Mouse (Mus musculus): ENCODE results near the gene Sorbs1. TPM values are rescaled to one million over a fixed set of nuclear protein-coding genes. Genes with fewer than 3 reads are reported as not detected.
"Not testable (repeated sequence)": the region's sequence is repeated elsewhere in the genome, so short reads cannot be mapped to it uniquely, and the experiment has no call there.

Gene Sorbs1
- polyA plus RNA-seq (2015; fragmentation: Nextera tagmentation; extraction: Ambion mirVana): 87.5 and 92.0 TPM in 2 replicates

- ATAC-seq (ENCODE audit: low FRiP score, low read depth): peak; percentile 97
- peak within 1 kb of the TSS; percentile 73 for H3K9ac ChIP-seq
- H3K4me2 ChIP-seq: peak within 1 kb of the TSS; percentile 78
Measured at GRCm38 (mm10) chr19:40513632-40514078, at the start of gene Sorbs1. Gene Sorbs1, minus strand, starts transcription at chr19:40513779.

GRCm38 (mm10) chr19:40561521-40561920, 47.9 kb upstream of the Sorbs1 start:
- H3K9me3 ChIP-seq; H3K27me3 ChIP-seq; H3K4me1 ChIP-seq (replicated peaks); H3K27ac ChIP-seq (replicated peaks); H3K4me3 ChIP-seq; H3K9ac ChIP-seq; H3K4me2 ChIP-seq: not testable (repeated sequence)
- peaks cover 63% of the 10 kb centered on the region for H3K36me3 ChIP-seq
- ATAC-seq (ENCODE audit: low FRiP score, low read depth): peak; percentile 51; the same call in 1 of the 2 replicates
- 83% methylated on average over 15 of the region's 31 CpGs for WGBS

More at GRCm38 (mm10) chr19:40513632-40514078, at the start of gene Sorbs1:
- Histone ChIP-seq H3K4me3 (peak within 1 kb of the TSS; percentile 77), H3K9me3 (no peaks in the 10 kb centered on the region), H3K27ac (replicated peaks) (peak within 1 kb of the TSS; percentile 90), H3K4me1 (replicated peaks) (peaks cover 28% of the 10 kb centered on the region), H3K36me3 (no peaks in the 10 kb centered on the region), H3K27me3 (no peaks in the 10 kb centered on the region)
- WGBS: 3% methylated on average over 51 of the region's 51 CpGs

GRCm38 (mm10) chr19:40556029-40556428, 42.5 kb upstream of the Sorbs1 start:
- Histone ChIP-seq H3K27ac (replicated peaks) (no peak overlapping the region), H3K4me2 (no peak overlapping the region), H3K4me1 (replicated peaks) (no peaks in the 10 kb centered on the region), H3K4me3 (no peak overlapping the region), H3K9me3 (no peaks in the 10 kb centered on the region), H3K27me3 (no peaks in the 10 kb centered on the region), H3K9ac (no peak overlapping the region), H3K36me3 (peaks cover 41% of the 10 kb centered on the region)
- WGBS: 90% methylated on average over 7 of the region's 7 CpGs
- ATAC-seq (ENCODE audit: low FRiP score, low read depth): no peak

- 95% methylated on average over 8 of the region's 8 CpGs for WGBS
- Histone ChIP-seq H3K4me3 (no peak overlapping the region), H3K4me1 (replicated peaks) (no peaks in the 10 kb centered on the region), H3K9ac (no peak overlapping the region), H3K27ac (replicated peaks) (no peak overlapping the region), H3K9me3 (no peaks in the 10 kb centered on the region), H3K36me3 (peaks cover 44% of the 10 kb centered on the region), H3K4me2 (no peak overlapping the region), H3K27me3 (no peaks in the 10 kb centered on the region)
- ATAC-seq (ENCODE audit: low FRiP score, low read depth): no peak
Measured at GRCm38 (mm10) chr19:40555136-40555535, 41.6 kb upstream of the Sorbs1 start.

- Histone ChIP-seq H3K36me3 (peaks cover 44% of the 10 kb centered on the region), H3K4me3 (no peak overlapping the region), H3K4me1 (replicated peaks) (no peaks in the 10 kb centered on the region), H3K27me3 (no peaks in the 10 kb centered on the region), H3K9ac (no peak overlapping the region), H3K4me2 (no peak overlapping the region), H3K27ac (replicated peaks) (no peak overlapping the region), H3K9me3 (no peaks in the 10 kb centered on the region)
- 95% methylated on average over 11 of the region's 11 CpGs for WGBS
- no peak for ATAC-seq (ENCODE audit: low FRiP score, low read depth)
Measured at GRCm38 (mm10) chr19:40554343-40554742, 40.8 kb upstream of the Sorbs1 start.

GRCm38 (mm10) chr19:40553849-40554248, 40.3 kb upstream of the Sorbs1 start:
- Histone ChIP-seq H3K4me2 (no peak overlapping the region), H3K9ac (no peak overlapping the region), H3K27ac (replicated peaks) (no peak overlapping the region), H3K4me1 (replicated peaks) (no peaks in the 10 kb centered on the region), H3K27me3 (no peaks in the 10 kb centered on the region), H3K4me3 (no peak overlapping the region), H3K9me3 (no peaks in the 10 kb centered on the region), H3K36me3 (peaks cover 44% of the 10 kb centered on the region)
- 91% methylated on average over 6 of the region's 6 CpGs for WGBS
- no peak for ATAC-seq (ENCODE audit: low FRiP score, low read depth)

- Histone ChIP-seq H3K4me1 (replicated peaks) (no peaks in the 10 kb centered on the region), H3K27me3 (no peaks in the 10 kb centered on the region), H3K36me3 (peaks cover 44% of the 10 kb centered on the region), H3K27ac (replicated peaks) (no peak overlapping the region), H3K4me3 (no peak overlapping the region), H3K9me3 (no peaks in the 10 kb centered on the region), H3K4me2 (no peak overlapping the region), H3K9ac (no peak overlapping the region)
- 91% methylated on average over 14 of the region's 14 CpGs for WGBS
- ATAC-seq (ENCODE audit: low FRiP score, low read depth): no peak
Measured at GRCm38 (mm10) chr19:40553014-40553789, 39.6 kb upstream of the Sorbs1 start.

GRCm38 (mm10) chr19:40549516-40550135, 36.0 kb upstream of the Sorbs1 start:
- no peak overlapping the region for H3K4me2 ChIP-seq
- WGBS: 67% methylated on average over 6 of the region's 6 CpGs
- no peaks in the 10 kb centered on the region for H3K4me1 ChIP-seq (replicated peaks)
- no peaks in the 10 kb centered on the region for H3K9me3 ChIP-seq
- no peak overlapping the region for H3K27ac ChIP-seq (replicated peaks)
- no peak overlapping the region for H3K9ac ChIP-seq
- no peaks in the 10 kb centered on the region for H3K27me3 ChIP-seq
- no peak for ATAC-seq (ENCODE audit: low FRiP score, low read depth)
- H3K4me3 ChIP-seq: no peak overlapping the region
- H3K36me3 ChIP-seq: peaks cover 23% of the 10 kb centered on the region

GRCm38 (mm10) chr19:40548796-40549515, 35.4 kb upstream of the Sorbs1 start:
- Histone ChIP-seq H3K27ac (replicated peaks) (no peak overlapping the region), H3K4me1 (replicated peaks) (no peaks in the 10 kb centered on the region), H3K9me3 (no peaks in the 10 kb centered on the region), H3K4me3 (no peak overlapping the region), H3K4me2 (no peak overlapping the region), H3K27me3 (no peaks in the 10 kb centered on the region), H3K36me3 (peaks cover 19% of the 10 kb centered on the region), H3K9ac (no peak overlapping the region)
- no peak for ATAC-seq (ENCODE audit: low FRiP score, low read depth)
- WGBS: 27% methylated on average over 5 of the region's 5 CpGs

GRCm38 (mm10) chr19:40548386-40548785, 34.8 kb upstream of the Sorbs1 start:
- no peaks in the 10 kb centered on the region for H3K9me3 ChIP-seq
- H3K4me2 ChIP-seq: no peak overlapping the region
- H3K9ac ChIP-seq: no peak overlapping the region
- 77% methylated on average over 6 of the region's 6 CpGs for WGBS
- ATAC-seq (ENCODE audit: low FRiP score, low read depth): no peak
- H3K4me1 ChIP-seq (replicated peaks): no peaks in the 10 kb centered on the region
- H3K36me3 ChIP-seq: peaks cover 14% of the 10 kb centered on the region
- no peak overlapping the region for H3K27ac ChIP-seq (replicated peaks)
- H3K4me3 ChIP-seq: no peak overlapping the region
- H3K27me3 ChIP-seq: no peaks in the 10 kb centered on the region

GRCm38 (mm10) chr19:40544856-40545255, 31.3 kb upstream of the Sorbs1 start:
- Histone ChIP-seq H3K9me3 (no peaks in the 10 kb centered on the region), H3K27me3 (no peaks in the 10 kb centered on the region), H3K4me2 (no peak overlapping the region), H3K36me3 (no peaks in the 10 kb centered on the region), H3K9ac (no peak overlapping the region), H3K4me1 (replicated peaks) (no peaks in the 10 kb centered on the region), H3K27ac (replicated peaks) (no peak overlapping the region), H3K4me3 (no peak overlapping the region)
- ATAC-seq (ENCODE audit: low FRiP score, low read depth): peak; percentile 89
- 3% methylated on average over 3 of the region's 3 CpGs for WGBS

- ATAC-seq (ENCODE audit: low FRiP score, low read depth): no peak
- Histone ChIP-seq H3K9me3 (no peaks in the 10 kb centered on the region), H3K4me2 (no peak overlapping the region), H3K27ac (replicated peaks) (no peak overlapping the region), H3K36me3 (no peaks in the 10 kb centered on the region), H3K4me1 (replicated peaks) (no peaks in the 10 kb centered on the region), H3K27me3 (no peaks in the 10 kb centered on the region), H3K4me3 (no peak overlapping the region), H3K9ac (no peak overlapping the region)
- WGBS: 88% methylated on average over 7 of the region's 7 CpGs
Measured at GRCm38 (mm10) chr19:40542776-40543175, 29.2 kb upstream of the Sorbs1 start.
